Mouse (Mus musculus) E14TG2a.4 (cell line): ENCODE data around the gene Foxp1.

Experiments used
- CTCF ChIP-seq: conservative IDR thresholded peaks from 2 replicates; pipeline ENCODE4 v1.5.1; 2014; ENCODE audit warnings: low read length
- POU5F1 ChIP-seq: IDR thresholded peaks from 2 replicates; pipeline ENCODE4 v1.6.1; 2014; ENCODE audit warnings: low read length, borderline replicate concordance

DNA sequence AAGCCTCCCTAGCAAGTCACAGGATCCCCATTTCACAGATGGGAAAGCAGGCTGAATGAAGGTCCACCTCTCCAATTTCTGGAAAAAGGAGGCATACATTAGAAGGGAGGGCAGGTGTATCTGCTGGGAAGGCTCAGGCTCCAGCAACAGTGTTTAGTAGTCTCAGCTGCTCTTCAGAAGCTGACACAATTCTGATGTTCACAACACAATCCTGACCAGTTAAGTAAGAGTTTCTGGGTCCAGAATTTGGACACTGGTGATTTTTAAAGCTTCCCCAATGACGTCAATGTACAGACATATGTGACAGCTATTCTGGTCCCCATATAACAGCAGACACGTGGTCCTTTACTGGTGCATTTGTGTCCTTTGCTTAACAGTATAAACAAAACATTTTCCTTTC, 169.1 kb downstream of the Foxp1 start:
- TF ChIP-seq CTCF, result no peak
- TF ChIP-seq POU5F1, result no peak
